Mouse (Mus musculus) G1E (cell line): ENCODE measurements around the gene Ccnt2. TPM values are rescaled to one million over a fixed set of nuclear protein-coding genes. Genes with fewer than 3 reads are reported as not detected.
"Not testable (repeated sequence)": the region's sequence is repeated elsewhere in the genome, so short reads cannot be mapped to it uniquely, and the experiment has no call there.

ENCODE experiments used
- ATAC-seq: 2 replicates; pipeline ENCODE4 v1.8.0; 2016; ENCODE audit warnings: mild to moderate bottlenecking; ENCODE audit not compliant: insufficient number of reproducible peaks, poor library complexity, low FRiP score, severe bottlenecking; ENCODE audit errors: extremely low read depth
- DNase-seq: peaks from one replicate; pipeline ENCODE4 v3.0.0; 2012; ENCODE audit warnings: low spot score
- H3K27me3 ChIP-seq: 2 replicates; pipeline ENCODE4 v1.6.1; 2012; ENCODE audit warnings: mild to moderate bottlenecking, low read length, inconsistent platforms; ENCODE audit not compliant: insufficient read depth
- H3K36me3 ChIP-seq: replicated peaks from 2 replicates; pipeline ENCODE3; 2012; ENCODE audit warnings: mild to moderate bottlenecking, inconsistent platforms
- H3K4me1 ChIP-seq: 2 replicates; pipeline ENCODE4 v1.6.1; 2012; ENCODE audit warnings: low read depth, low read length, inconsistent platforms, mixed read lengths; ENCODE audit not compliant: insufficient read depth
- H3K4me3 ChIP-seq: 2 replicates; pipeline ENCODE4 v1.5.1; 2012; ENCODE audit warnings: low read depth, mild to moderate bottlenecking, inconsistent platforms, low read length, moderate library complexity, mixed read lengths
- H3K9me3 ChIP-seq: replicated peaks from 2 replicates; pipeline ENCODE4 v1.6.1; 2012; ENCODE audit warnings: inconsistent platforms
- CTCF ChIP-seq: IDR thresholded peaks from 2 replicates; pipeline ENCODE4 v1.5.1; 2012; ENCODE audit warnings: low read depth, low read length, inconsistent platforms, mixed read lengths
- GATA1 ChIP-seq: IDR thresholded peaks from 2 replicates; pipeline ENCODE4 v1.6.1; 2012; ENCODE audit warnings: borderline replicate concordance, low read length, inconsistent platforms, mixed read lengths
- GATA2 ChIP-seq: IDR thresholded peaks from 2 replicates; pipeline ENCODE4 v1.6.1; 2012; ENCODE audit warnings: low read depth, low read length, inconsistent platforms, borderline replicate concordance
- POLR2AphosphoS5 ChIP-seq: IDR thresholded peaks from 2 replicates; pipeline ENCODE4 v1.6.1; 2012; ENCODE audit warnings: low read depth, low read length, inconsistent platforms; ENCODE audit not compliant: insufficient replicate concordance
- TAL1 ChIP-seq: conservative IDR thresholded peaks from 2 replicates; pipeline ENCODE4 v1.6.1; 2012; ENCODE audit warnings: low read depth, low read length, inconsistent platforms, mixed read lengths
- polyA plus RNA-seq: library from polyadenylated mRNA; stranded (reverse); fragments of >175 nt; gene quantifications from 2 replicates; pipeline ENCODE4 v1.2.3, GENCODE M21; 2012
- total RNA-seq, 2 experiments: library from RNA; stranded (forward) in 1 of 2; stranded (reverse) in 1 of 2; fragments of 200-1000 nt in 1 of 2; fragments of >200 nt in 1 of 2; fragmentation: Nextera tagmentation in 1 of 2; gene quantifications; 2 replicates each; pipeline ENCODE4 v1.2.3; 2014 to 2017

Ccnt2 gene
- total and polyA plus RNA-seq, 3 experiments = 16.8 to 168 (median 99.2) TPM

DNA sequence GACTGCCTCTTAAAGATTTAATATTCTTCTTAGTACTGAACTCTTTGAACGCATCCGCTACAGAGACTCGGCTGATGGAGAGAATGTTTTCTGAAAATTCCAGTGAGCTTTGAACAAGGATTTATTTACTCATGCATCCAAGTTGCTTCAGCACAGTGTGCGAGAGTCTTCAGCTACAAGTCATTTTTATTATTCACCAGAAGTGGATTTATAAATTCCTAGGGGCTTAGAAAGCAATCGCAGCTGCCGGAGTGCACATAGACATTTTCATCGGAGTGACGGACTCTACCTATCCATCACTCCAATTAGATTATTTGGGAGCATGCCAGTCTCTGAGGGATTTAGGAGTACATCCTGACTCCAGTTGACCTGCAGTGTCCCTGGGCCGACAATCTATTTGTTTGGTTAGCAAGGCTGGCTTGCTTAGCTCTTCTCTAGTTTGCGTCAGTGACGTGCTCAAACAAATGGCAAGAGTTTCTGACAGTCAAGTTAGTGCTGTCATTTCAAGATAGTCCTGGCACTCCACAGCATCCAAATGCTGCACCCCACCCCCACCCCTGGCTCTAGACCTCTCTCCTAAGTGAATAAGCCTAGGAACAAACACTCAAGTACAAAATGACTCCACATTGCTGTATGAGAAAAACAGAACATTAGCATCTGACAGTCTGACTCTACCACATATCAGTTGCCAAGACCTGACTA is 23.4 kb upstream of the Ccnt2 start:
- no peaks in the 10 kb centered on the region for H3K27me3 ChIP-seq
- DNase-seq = no peak
- no peak for TF ChIP-seq CTCF
- TF ChIP-seq GATA2 = no peak
- TF ChIP-seq POLR2AphosphoS5 = no peak
- TF ChIP-seq GATA1 = no peak
- no peak for TF ChIP-seq TAL1
- H3K4me1 ChIP-seq = peaks cover 19% of the 10 kb centered on the region
- H3K4me3 ChIP-seq = no peak overlapping the region
- H3K9me3 ChIP-seq = no peaks in the 10 kb centered on the region
- H3K36me3 ChIP-seq = no peaks in the 10 kb centered on the region
- no peak for ATAC-seq

DNA sequence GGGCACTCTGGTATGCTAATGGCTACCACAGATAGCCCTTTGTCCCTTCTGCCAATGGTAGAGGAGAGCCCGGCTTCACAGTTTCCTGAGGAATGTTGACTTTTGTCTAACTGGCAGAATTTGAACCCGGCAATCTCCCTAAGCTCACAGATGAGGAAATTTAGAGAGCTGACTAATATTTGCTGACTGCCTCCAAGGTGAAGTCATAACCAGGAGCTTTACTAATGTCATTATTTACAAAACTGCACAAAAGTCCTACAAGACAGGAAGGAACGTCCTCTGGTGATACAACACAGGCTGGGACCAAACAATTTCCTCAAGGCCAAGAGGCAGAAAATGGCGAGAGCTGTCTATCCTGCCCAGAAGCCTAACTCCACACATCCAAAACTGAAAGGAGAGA is 18.2 kb upstream of the Ccnt2 start:
- no peaks in the 10 kb centered on the region for H3K27me3 ChIP-seq
- TF ChIP-seq POLR2AphosphoS5 (no peak), CTCF (no peak), GATA1 (no peak), GATA2 (no peak)
- DNase-seq (no peak), ATAC-seq (no peak)
- peaks cover 52% of the 10 kb centered on the region for H3K4me1 ChIP-seq
- no peaks in the 10 kb centered on the region for H3K9me3 ChIP-seq
- no peaks in the 10 kb centered on the region for H3K36me3 ChIP-seq
- no peak overlapping the region for H3K4me3 ChIP-seq

DNA sequence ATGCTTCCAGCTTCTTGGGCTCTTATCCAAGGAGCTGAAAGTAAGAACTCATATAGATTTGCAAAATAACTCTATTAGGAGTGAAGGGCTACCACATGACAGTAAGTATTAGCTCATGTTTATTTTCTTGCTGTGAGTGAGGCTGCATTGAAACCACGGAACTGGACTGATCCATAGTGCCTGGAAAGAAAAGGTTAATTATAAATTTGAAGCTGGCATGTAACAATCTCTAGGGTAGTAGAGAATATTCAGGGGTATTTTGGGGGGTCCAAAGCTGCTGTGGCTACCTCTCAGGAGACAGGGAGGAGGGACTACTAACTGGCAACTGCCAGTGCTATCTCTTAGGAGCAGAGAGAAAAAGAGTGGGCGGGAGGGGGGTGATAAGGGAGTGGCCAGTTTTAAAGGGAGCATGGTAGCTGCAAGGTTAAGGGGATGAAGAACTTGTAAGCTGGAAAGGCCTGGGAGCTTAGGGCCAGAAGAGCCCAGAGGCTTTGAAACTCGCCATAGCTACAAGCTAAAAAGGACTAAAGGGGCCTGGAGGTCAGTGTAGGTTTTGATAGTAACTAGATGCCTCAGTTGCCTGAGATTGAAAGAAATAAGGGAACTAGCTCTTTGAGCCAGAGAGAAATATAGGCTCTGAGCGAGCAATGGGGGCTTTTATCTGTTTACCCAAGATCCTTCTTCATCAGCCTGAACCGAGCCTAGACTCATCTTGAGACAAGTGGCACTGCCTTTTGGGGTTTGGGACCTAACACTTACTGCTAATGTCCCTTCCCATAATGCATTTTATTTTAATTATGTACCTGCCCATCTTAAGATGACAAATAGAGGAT is 17.4 kb upstream of the Ccnt2 start:
- Histone ChIP-seq H3K4me1 (peaks cover 55% of the 10 kb centered on the region), H3K9me3 (no peaks in the 10 kb centered on the region), H3K27me3 (no peaks in the 10 kb centered on the region), H3K36me3 (no peaks in the 10 kb centered on the region), H3K4me3 (no peak overlapping the region; the same call in 1 of the 2 replicates)
- ATAC-seq (peak; percentile 93), DNase-seq (peak; percentile 84)
- TF ChIP-seq POLR2AphosphoS5 (no peak), TAL1 (peak; percentile 83)

DNA sequence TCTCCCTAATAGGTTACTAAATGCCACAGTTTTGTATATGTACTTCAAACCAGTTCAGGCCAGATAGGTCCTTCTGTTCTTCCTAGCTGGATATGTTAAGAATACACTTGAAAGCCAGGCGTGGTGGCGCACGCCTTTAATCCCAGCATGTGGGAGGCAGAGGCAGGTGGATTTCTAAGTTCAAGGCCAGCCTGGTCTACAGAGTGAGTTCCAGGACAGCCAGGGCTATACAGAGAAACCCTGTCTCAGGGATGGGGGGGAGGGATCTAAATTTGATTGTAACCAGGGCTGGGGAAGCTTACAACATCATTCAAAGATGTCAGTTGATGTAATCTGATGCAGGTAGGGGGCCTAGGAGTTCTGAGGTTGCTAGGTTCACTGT is 16.8 kb upstream of the Ccnt2 start:
- H3K4me3 ChIP-seq, H3K27me3 ChIP-seq, DNase-seq, ATAC-seq, H3K9me3 ChIP-seq, H3K36me3 ChIP-seq: not testable (repeated sequence)
- H3K4me1 ChIP-seq = peaks cover 55% of the 10 kb centered on the region

DNA sequence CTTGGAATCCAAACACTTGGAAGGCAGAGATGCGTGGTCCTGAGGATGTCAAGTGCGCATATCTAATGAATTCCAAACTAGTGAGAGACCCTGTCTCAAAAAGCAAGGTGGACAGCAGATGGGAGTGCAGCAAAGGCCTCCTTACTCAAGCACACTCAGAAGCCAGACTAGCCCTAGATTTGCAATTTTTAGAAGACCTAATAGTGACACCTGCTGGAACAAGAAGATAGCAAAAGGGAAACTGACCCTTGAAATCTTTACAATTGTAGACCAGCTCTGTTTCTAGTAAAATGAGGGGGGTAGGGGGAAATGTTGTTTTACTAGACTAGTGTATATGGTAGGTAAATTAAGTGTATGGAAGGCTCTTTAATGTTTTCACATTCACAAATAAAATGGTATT is 8.5 kb upstream of the Ccnt2 start:
- Histone ChIP-seq H3K36me3 (peaks cover 2% of the 10 kb centered on the region), H3K4me3 (no peak overlapping the region), H3K4me1 (peaks cover 9% of the 10 kb centered on the region), H3K9me3 (no peaks in the 10 kb centered on the region), H3K27me3 (no peaks in the 10 kb centered on the region)
- ATAC-seq (peak; percentile 59; the same call in 1 of the 2 replicates), DNase-seq (peak; percentile 34)
- TF ChIP-seq TAL1 = no peak
- no peak for TF ChIP-seq CTCF
- no peak for TF ChIP-seq POLR2AphosphoS5
- TF ChIP-seq GATA2 = no peak
- TF ChIP-seq GATA1 = no peak

DNA sequence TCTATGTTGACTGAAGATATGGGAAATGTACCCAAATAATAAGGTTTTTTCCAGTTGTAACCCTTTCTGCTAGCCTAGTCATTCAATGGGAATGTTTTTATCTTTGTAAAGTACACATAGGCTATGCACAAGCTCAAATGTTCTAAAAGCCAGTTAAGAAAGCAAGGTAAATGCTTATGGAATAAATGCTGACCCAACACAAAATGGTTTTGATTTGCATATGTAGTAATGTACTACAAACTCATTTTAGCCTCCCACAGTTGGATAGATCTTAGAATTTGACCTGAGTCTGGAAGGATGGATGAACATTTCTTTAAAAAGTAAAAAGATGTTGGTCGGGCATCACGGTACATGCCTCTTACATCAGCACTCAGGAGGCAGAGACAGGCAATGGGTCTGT is 7.2 kb upstream of the Ccnt2 start:
- ATAC-seq (no peak), DNase-seq (no peak)
- H3K36me3 ChIP-seq = peaks cover 11% of the 10 kb centered on the region
- H3K9me3 ChIP-seq = no peaks in the 10 kb centered on the region
- no peaks in the 10 kb centered on the region for H3K27me3 ChIP-seq
- H3K4me3 ChIP-seq = no peak overlapping the region
- no peak for TF ChIP-seq GATA1
- no peak for TF ChIP-seq CTCF
- no peak for TF ChIP-seq POLR2AphosphoS5
- TF ChIP-seq TAL1 = no peak
- TF ChIP-seq GATA2 = no peak
- peaks cover 9% of the 10 kb centered on the region for H3K4me1 ChIP-seq
